Mouse (Mus musculus): ENCODE measurements around the gene Lrrc4. TPM values are rescaled to one million over a fixed set of nuclear protein-coding genes. Genes with fewer than 3 reads are reported as not detected.

Gene Lrrc4
- polyA plus RNA-seq, 1 experiment = 0.11 TPM

- Histone ChIP-seq H3K4me1 (ENCODE audit: control insufficient read depth, insufficient read depth, insufficient read length, low read length) (no peaks in the 10 kb centered on the region), H3K27me3 (ENCODE audit: control insufficient read depth, insufficient read depth, low read length) (no peaks in the 10 kb centered on the region), H3K36me3 (ENCODE audit: control insufficient read depth, insufficient read depth, low read length) (peaks cover 1% of the 10 kb centered on the region; the same call in 1 of the 2 replicates), H3K27ac (ENCODE audit: insufficient read depth, low read depth, low read length) (no peak overlapping the region), H3K4me3 (ENCODE audit: low read depth, low read length) (no peak overlapping the region)
- TF ChIP-seq POLR2A (IDR thresholded peaks at IDR 0.05; ENCODE audit: low read depth, low read length) = no peak
- no peak for TF ChIP-seq CTCF (IDR thresholded peaks at IDR 0.05; ENCODE audit: extremely low read depth, insufficient read length, insufficient replicate concordance, low read depth, low read length)
- 56% methylated on average over 5 of the region's 5 CpGs for WGBS
These were observed 97.5 kb downstream of the Lrrc4 start for GRCm38 (mm10) chr6:28733884-28734647.

GRCm38 (mm10) chr6:28731246-28731645, 100.3 kb downstream of the Lrrc4 start:
- TF ChIP-seq POLR2A (IDR thresholded peaks at IDR 0.05; ENCODE audit: low read depth, low read length) = no peak
- no peak for TF ChIP-seq CTCF (IDR thresholded peaks at IDR 0.05; ENCODE audit: extremely low read depth, insufficient read length, insufficient replicate concordance, low read depth, low read length)
- 90% methylated on average over 6 of the region's 6 CpGs for WGBS
- H3K4me3 ChIP-seq (ENCODE audit: low read depth, low read length) = no peak overlapping the region
- no peak overlapping the region for H3K27ac ChIP-seq (ENCODE audit: insufficient read depth, low read depth, low read length)
- no peaks in the 10 kb centered on the region for H3K27me3 ChIP-seq (ENCODE audit: control insufficient read depth, insufficient read depth, low read length)
- H3K4me1 ChIP-seq (ENCODE audit: control insufficient read depth, insufficient read depth, insufficient read length, low read length) = no peaks in the 10 kb centered on the region
- H3K36me3 ChIP-seq (ENCODE audit: control insufficient read depth, insufficient read depth, low read length) = no peaks in the 10 kb centered on the region

GRCm38 (mm10) chr6:28729649-28730048, 101.9 kb downstream of the Lrrc4 start:
- no peak overlapping the region for H3K27ac ChIP-seq (ENCODE audit: insufficient read depth, low read depth, low read length)
- no peak overlapping the region for H3K4me3 ChIP-seq (ENCODE audit: low read depth, low read length)
- H3K36me3 ChIP-seq (ENCODE audit: control insufficient read depth, insufficient read depth, low read length) = 0 out of 2 replicates have a peak, but pooled peaks cover 5% of the 10 kb centered on the region
- 74% methylated on average over 2 of the region's 2 CpGs for WGBS
- H3K4me1 ChIP-seq (ENCODE audit: control insufficient read depth, insufficient read depth, insufficient read length, low read length) = no peaks in the 10 kb centered on the region
- no peaks in the 10 kb centered on the region for H3K27me3 ChIP-seq (ENCODE audit: control insufficient read depth, insufficient read depth, low read length)
- TF ChIP-seq CTCF (IDR thresholded peaks at IDR 0.05; ENCODE audit: extremely low read depth, insufficient read length, insufficient replicate concordance, low read depth, low read length) (no peak), POLR2A (IDR thresholded peaks at IDR 0.05; ENCODE audit: low read depth, low read length) (no peak)

GRCm38 (mm10) chr6:28729236-28729635, 102.3 kb downstream of the Lrrc4 start:
- 72% methylated on average over 3 of the region's 3 CpGs for WGBS
- Histone ChIP-seq H3K36me3 (ENCODE audit: control insufficient read depth, insufficient read depth, low read length) (0 out of 2 replicates have a peak, but pooled peaks cover 6% of the 10 kb centered on the region), H3K27me3 (ENCODE audit: control insufficient read depth, insufficient read depth, low read length) (no peaks in the 10 kb centered on the region), H3K4me1 (ENCODE audit: control insufficient read depth, insufficient read depth, insufficient read length, low read length) (no peaks in the 10 kb centered on the region), H3K4me3 (ENCODE audit: low read depth, low read length) (no peak overlapping the region), H3K27ac (ENCODE audit: insufficient read depth, low read depth, low read length) (no peak overlapping the region)
- TF ChIP-seq POLR2A (IDR thresholded peaks at IDR 0.05; ENCODE audit: low read depth, low read length) = no peak
- TF ChIP-seq CTCF (IDR thresholded peaks at IDR 0.05; ENCODE audit: extremely low read depth, insufficient read length, insufficient replicate concordance, low read depth, low read length) = no peak

- 83% methylated on average over 5 of the region's 5 CpGs for WGBS
- TF ChIP-seq CTCF (IDR thresholded peaks at IDR 0.05; ENCODE audit: extremely low read depth, insufficient read length, insufficient replicate concordance, low read depth, low read length) (no peak), POLR2A (IDR thresholded peaks at IDR 0.05; ENCODE audit: low read depth, low read length) (no peak)
- Histone ChIP-seq H3K27ac (ENCODE audit: insufficient read depth, low read depth, low read length) (no peak overlapping the region), H3K27me3 (ENCODE audit: control insufficient read depth, insufficient read depth, low read length) (no peaks in the 10 kb centered on the region), H3K4me1 (ENCODE audit: control insufficient read depth, insufficient read depth, insufficient read length, low read length) (no peaks in the 10 kb centered on the region), H3K36me3 (ENCODE audit: control insufficient read depth, insufficient read depth, low read length) (peaks cover 12% of the 10 kb centered on the region), H3K4me3 (ENCODE audit: low read depth, low read length) (no peak overlapping the region)
These were observed 106.8 kb downstream of the Lrrc4 start for GRCm38 (mm10) chr6:28724776-28725175.

GRCm38 (mm10) chr6:28723059-28723458, 108.5 kb downstream of the Lrrc4 start:
- H3K27me3 ChIP-seq (ENCODE audit: control insufficient read depth, insufficient read depth, low read length) = no peaks in the 10 kb centered on the region
- H3K4me3 ChIP-seq (ENCODE audit: low read depth, low read length) = no peak overlapping the region
- H3K36me3 ChIP-seq (ENCODE audit: control insufficient read depth, insufficient read depth, low read length) = peaks cover 12% of the 10 kb centered on the region
- TF ChIP-seq CTCF (IDR thresholded peaks at IDR 0.05; ENCODE audit: extremely low read depth, insufficient read length, insufficient replicate concordance, low read depth, low read length) (no peak), POLR2A (IDR thresholded peaks at IDR 0.05; ENCODE audit: low read depth, low read length) (no peak)
- 14% methylated on average over 2 of the region's 2 CpGs for WGBS
- no peaks in the 10 kb centered on the region for H3K4me1 ChIP-seq (ENCODE audit: control insufficient read depth, insufficient read depth, insufficient read length, low read length)
- no peak overlapping the region for H3K27ac ChIP-seq (ENCODE audit: insufficient read depth, low read depth, low read length)

GRCm38 (mm10) chr6:28720391-28721171, 111.0 kb downstream of the Lrrc4 start:
- no peaks in the 10 kb centered on the region for H3K27me3 ChIP-seq (ENCODE audit: control insufficient read depth, insufficient read depth, low read length)
- H3K36me3 ChIP-seq (ENCODE audit: control insufficient read depth, insufficient read depth, low read length) = peaks cover 12% of the 10 kb centered on the region
- 89% methylated on average over 9 of the region's 9 CpGs for WGBS
- no peak overlapping the region for H3K4me3 ChIP-seq (ENCODE audit: low read depth, low read length)
- H3K4me1 ChIP-seq (ENCODE audit: control insufficient read depth, insufficient read depth, insufficient read length, low read length) = no peaks in the 10 kb centered on the region
- H3K27ac ChIP-seq (ENCODE audit: insufficient read depth, low read depth, low read length) = no peak overlapping the region
- no peak for TF ChIP-seq CTCF (IDR thresholded peaks at IDR 0.05; ENCODE audit: extremely low read depth, insufficient read length, insufficient replicate concordance, low read depth, low read length)
- TF ChIP-seq POLR2A (IDR thresholded peaks at IDR 0.05; ENCODE audit: low read depth, low read length) = no peak

Data from small intestine, adult 2 months (tissue).